Comparison of ENCODE assay signal across 20 mouse cellular contexts in the genomic region with DNA sequence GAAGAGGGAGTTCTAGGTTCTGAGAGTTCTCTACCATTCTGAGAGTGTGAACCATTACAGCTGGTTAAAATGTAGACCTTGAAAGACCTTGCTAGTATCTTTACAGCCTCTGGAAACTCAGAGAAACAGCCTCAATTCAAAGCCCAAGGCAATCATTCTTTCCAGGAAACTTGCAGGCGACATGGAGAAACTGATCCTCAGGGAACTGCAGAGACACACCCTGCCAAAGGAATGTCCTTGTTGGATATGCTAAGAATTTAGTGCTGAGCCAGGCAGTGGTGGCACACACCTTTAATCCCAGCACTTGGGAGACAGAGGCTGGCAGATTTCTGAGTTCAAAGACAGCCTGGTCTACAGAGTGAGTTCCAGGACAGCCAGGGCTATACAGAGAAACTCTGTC.
"Had no signal": no experiment of that assay in that cellular context is flagged by ENCODE, and none has a peak within 500 bp of the region (broad histone marks: within the 10 kb centered on the region; RNA-seq: fewer than 3 reads in every experiment).

No protein-coding gene starts in this region.

- H3K27ac ChIP-seq: heart, embryonic 13.5 days; heart, embryonic 15.5 days; hindbrain, embryonic 13.5 days; hindbrain, embryonic 15.5 days; hindbrain, postnatal 0 days; layer of hippocampus, adult 2 months; left cerebral cortex, adult 2 months; limb, embryonic 10.5 days; limb, embryonic 12.5 days; liver, embryonic 13.5 days had no signal

- H3K27me3 ChIP-seq: heart, embryonic 13.5 days; heart, embryonic 15.5 days; limb, embryonic 12.5 days; liver, embryonic 13.5 days had no signal

- H3K36me3 ChIP-seq: heart, embryonic 13.5 days; heart, embryonic 15.5 days; hindbrain, embryonic 13.5 days; hindbrain, embryonic 15.5 days; limb, embryonic 10.5 days; limb, embryonic 12.5 days; liver, embryonic 13.5 days had no signal

- H3K4me3 ChIP-seq: heart, embryonic 13.5 days; heart, embryonic 15.5 days; hindbrain, embryonic 13.5 days; hindbrain, embryonic 15.5 days; layer of hippocampus, adult 2 months; left cerebral cortex, adult 2 months; limb, embryonic 10.5 days; limb, embryonic 12.5 days; liver, embryonic 13.5 days had no signal

- H3K4me1 ChIP-seq: heart, embryonic 13.5 days; heart, embryonic 15.5 days; hindbrain, embryonic 13.5 days; hindbrain, embryonic 15.5 days; liver, embryonic 13.5 days had no signal

- DNase-seq: gastrocnemius, postnatal 14 days; gastrocnemius, postnatal 36 days; heart, adult 18-20 months; heart, postnatal 14 days; heart, postnatal 36 days; kidney, adult 11 months; kidney, postnatal 10 days; kidney, postnatal 25 days; kidney, postnatal 4 days; liver; liver, embryonic 13.5 days had no signal

- H3K9me3 ChIP-seq: heart, embryonic 15.5 days; hindbrain, embryonic 13.5 days; hindbrain, embryonic 15.5 days had no signal
